Mouse (Mus musculus): ENCODE measurements around the gene Ptprj. TPM values are rescaled to one million over a fixed set of nuclear protein-coding genes. Genes with fewer than 3 reads are reported as not detected.

Ptprj gene
- polyA plus RNA-seq, 1 experiment, result not detected

DNA sequence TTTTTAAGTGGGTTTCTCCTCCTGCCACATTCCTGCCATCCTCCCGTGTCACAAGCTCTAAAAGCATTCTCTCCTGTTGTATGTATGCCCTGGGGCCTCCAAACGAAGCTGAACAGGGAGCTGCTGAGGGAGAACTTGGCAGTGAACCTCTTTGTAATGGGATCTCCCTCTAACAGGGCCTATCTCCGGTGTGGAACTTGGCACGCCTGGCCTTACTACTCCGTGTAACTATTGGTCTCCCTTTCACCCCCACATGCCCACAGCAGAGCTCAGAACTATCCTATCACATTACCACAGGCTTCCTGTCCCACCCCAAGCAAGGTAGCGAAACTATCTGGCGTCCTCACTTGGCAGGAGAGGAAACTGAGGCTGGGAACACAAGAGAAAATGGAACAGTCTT is 14.4 kb downstream of the Ptprj start:
- TF ChIP-seq CTCF (IDR thresholded peaks at IDR 0.05; ENCODE audit: insufficient read depth, low read depth, low read length), result no peak
- no peak for TF ChIP-seq POLR2A (IDR thresholded peaks at IDR 0.05; ENCODE audit: insufficient read depth, low read depth, low read length)
- H3K4me3 ChIP-seq (ENCODE audit: insufficient read depth, low read depth, low read length), result no peak overlapping the region
- H3K27ac ChIP-seq (ENCODE audit: insufficient read depth, low read depth, low read length), result no peak overlapping the region
- peaks cover 26% of the 10 kb centered on the region for H3K4me1 ChIP-seq (ENCODE audit: control insufficient read depth, insufficient read depth, low read length)
- WGBS, result 57% methylated on average over 7 of the region's 7 CpGs

DNA sequence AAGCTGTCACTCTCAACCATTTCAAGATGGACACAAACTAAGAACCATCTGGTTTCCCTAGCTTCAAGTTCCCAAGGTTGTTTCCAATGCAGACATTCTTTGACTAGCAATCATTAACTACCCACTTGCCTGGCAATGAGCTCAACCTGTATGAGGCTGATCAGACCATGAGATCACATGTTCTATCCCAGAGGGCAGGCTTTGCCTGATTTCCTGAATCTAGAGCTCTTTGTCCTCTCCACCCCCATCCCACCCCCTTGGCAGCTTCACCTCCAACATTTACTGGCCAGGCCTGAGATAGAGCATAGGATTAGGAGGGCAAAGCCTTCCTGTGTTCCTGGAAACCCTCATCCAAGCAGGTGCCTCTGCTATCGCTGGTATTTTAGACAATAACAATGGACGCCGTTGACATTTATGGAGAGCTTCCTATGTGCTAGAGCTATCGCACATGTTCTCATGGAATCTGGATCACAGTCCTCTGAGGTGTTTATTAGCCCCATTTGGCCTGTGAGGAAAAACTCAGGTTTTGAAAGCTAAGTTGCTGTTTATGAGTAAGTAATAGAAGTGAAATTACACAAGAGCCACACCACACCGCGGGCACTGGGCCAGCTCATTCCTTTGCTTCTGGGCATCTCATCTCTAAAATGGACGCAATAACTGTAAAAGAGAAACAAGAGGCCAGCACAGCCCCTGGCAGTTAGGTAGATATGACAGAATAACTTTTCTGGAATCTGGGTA is 15.1 kb downstream of the Ptprj start:
- Histone ChIP-seq H3K27ac (ENCODE audit: insufficient read depth, low read depth, low read length) (no peak overlapping the region), H3K4me1 (ENCODE audit: control insufficient read depth, insufficient read depth, low read length) (peaks cover 27% of the 10 kb centered on the region), H3K4me3 (ENCODE audit: insufficient read depth, low read depth, low read length) (no peak overlapping the region)
- WGBS, result 94% methylated on average over 7 of the region's 7 CpGs
- TF ChIP-seq CTCF (IDR thresholded peaks at IDR 0.05; ENCODE audit: insufficient read depth, low read depth, low read length) (no peak), POLR2A (IDR thresholded peaks at IDR 0.05; ENCODE audit: insufficient read depth, low read depth, low read length) (no peak)

DNA sequence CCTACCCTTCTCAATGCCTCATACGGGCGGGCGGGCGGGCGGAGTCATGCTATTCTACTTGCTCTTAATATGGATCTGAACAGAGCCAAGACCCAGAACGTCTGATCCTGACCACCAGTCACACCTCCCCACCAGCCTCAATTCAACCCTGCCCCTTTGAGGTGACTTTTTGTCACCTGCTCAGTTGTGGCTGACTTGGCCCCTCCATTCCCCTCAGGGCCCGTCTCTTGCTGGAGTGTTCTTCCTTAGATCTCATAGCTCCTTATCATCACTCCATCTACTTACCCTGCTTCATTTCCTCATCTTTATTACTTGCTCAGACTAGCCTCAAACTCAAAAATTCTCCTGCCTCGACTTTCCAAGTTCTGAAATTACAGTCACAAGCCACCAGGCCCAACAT is 15.9 kb downstream of the Ptprj start:
- WGBS, result 86% methylated on average over 8 of the region's 8 CpGs
- TF ChIP-seq CTCF (IDR thresholded peaks at IDR 0.05; ENCODE audit: insufficient read depth, low read depth, low read length) (no peak), POLR2A (IDR thresholded peaks at IDR 0.05; ENCODE audit: insufficient read depth, low read depth, low read length) (no peak)
- H3K4me3 ChIP-seq (ENCODE audit: insufficient read depth, low read depth, low read length), result no peak overlapping the region
- peaks cover 29% of the 10 kb centered on the region for H3K4me1 ChIP-seq (ENCODE audit: control insufficient read depth, insufficient read depth, low read length)
- H3K27ac ChIP-seq (ENCODE audit: insufficient read depth, low read depth, low read length), result no peak overlapping the region

DNA sequence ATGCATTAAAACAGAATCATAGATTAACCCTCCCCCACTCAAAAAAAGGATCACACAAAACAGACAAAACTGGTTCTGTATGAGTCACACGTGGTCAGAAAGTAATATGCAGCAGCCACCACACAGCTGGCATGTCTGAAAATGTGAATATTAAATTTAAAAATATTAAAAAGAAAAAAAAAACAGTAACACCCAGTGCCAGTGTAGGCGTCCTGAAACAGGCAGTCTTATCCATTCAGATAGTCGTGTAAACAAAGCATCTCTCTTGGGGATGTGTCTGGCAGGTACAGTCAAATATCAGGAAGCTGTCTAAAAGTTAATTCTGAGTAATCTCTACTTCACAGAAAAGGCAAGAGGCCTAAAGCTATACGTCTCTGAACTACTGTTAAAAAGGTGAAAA is 17.3 kb downstream of the Ptprj start:
- H3K4me3 ChIP-seq (ENCODE audit: insufficient read depth, low read depth, low read length), result no peak overlapping the region
- no peak overlapping the region for H3K27ac ChIP-seq (ENCODE audit: insufficient read depth, low read depth, low read length)
- 83% methylated on average over 4 of the region's 4 CpGs for WGBS
- H3K4me1 ChIP-seq (ENCODE audit: control insufficient read depth, insufficient read depth, low read length), result peaks cover 24% of the 10 kb centered on the region
- no peak for TF ChIP-seq POLR2A (IDR thresholded peaks at IDR 0.05; ENCODE audit: insufficient read depth, low read depth, low read length)
- TF ChIP-seq CTCF (IDR thresholded peaks at IDR 0.05; ENCODE audit: insufficient read depth, low read depth, low read length), result no peak

DNA sequence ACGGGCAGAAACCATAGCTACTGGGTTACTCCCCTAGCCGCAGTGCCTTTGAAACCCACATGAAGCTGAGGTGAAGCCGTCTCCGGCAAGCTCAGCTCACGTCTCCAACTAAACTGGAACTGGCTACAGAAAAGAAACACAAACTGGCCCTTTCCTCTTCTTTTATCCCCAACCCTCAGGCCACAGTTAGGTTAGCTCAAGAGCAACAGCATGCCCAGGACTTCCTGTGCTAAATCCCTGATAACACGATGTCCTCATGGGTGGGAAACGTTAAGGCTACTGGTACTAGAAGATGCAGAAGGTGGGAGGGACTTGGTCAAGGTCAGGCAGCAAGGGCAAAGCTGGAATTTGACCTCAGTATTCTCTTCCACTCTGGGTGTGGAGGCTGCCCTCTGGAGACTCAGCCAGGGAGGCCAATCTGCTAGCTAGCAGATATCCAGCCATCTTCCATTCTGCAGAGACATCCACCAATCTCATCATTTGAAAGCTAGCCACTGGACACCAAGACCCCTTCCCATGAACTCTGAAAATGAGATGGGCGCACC is 18.2 kb downstream of the Ptprj start:
- Histone ChIP-seq H3K4me3 (ENCODE audit: insufficient read depth, low read depth, low read length) (no peak overlapping the region), H3K27ac (ENCODE audit: insufficient read depth, low read depth, low read length) (no peak overlapping the region), H3K4me1 (ENCODE audit: control insufficient read depth, insufficient read depth, low read length) (peaks cover 24% of the 10 kb centered on the region)
- 71% methylated on average over 8 of the region's 8 CpGs for WGBS
- TF ChIP-seq CTCF (IDR thresholded peaks at IDR 0.05; ENCODE audit: insufficient read depth, low read depth, low read length) (no peak), POLR2A (IDR thresholded peaks at IDR 0.05; ENCODE audit: insufficient read depth, low read depth, low read length) (no peak)

DNA sequence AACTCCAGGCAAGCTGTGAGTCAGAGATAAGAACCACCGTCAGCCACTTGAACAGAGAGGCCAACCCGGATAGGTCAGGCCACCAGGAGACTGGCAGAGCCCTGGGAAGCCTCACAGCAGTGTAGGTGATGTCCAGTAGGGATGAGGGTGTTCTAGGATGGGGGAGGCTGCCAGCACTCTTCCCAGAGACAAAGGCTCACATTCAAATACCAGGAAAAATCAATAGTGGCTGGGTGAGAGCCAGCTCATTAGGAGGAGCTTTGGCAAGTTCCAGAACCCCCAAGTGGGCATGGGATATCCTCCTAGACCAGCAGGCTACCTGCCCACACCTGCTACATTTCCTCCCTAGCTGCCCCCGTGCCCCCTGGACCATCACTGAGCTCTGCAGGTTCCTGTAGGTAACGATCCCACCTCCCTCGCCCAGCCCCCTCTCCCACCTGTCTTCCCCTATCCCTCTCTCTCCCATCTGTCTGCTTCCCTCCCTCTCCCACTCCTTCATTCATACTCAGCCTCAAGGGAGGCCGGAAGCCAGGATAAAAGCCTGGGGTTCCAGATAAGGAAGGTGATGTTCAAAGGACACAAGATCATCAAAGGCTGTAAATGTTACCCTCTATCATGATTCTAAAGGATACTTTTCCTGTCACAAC is 20.1 kb downstream of the Ptprj start:
- Histone ChIP-seq H3K27ac (ENCODE audit: insufficient read depth, low read depth, low read length) (no peak overlapping the region), H3K4me3 (ENCODE audit: insufficient read depth, low read depth, low read length) (no peak overlapping the region), H3K4me1 (ENCODE audit: control insufficient read depth, insufficient read depth, low read length) (peaks cover 16% of the 10 kb centered on the region; the same call in 1 of the 2 replicates)
- WGBS, result 61% methylated on average over 6 of the region's 6 CpGs
- TF ChIP-seq CTCF (IDR thresholded peaks at IDR 0.05; ENCODE audit: insufficient read depth, low read depth, low read length), result no peak
- no peak for TF ChIP-seq POLR2A (IDR thresholded peaks at IDR 0.05; ENCODE audit: insufficient read depth, low read depth, low read length)

DNA sequence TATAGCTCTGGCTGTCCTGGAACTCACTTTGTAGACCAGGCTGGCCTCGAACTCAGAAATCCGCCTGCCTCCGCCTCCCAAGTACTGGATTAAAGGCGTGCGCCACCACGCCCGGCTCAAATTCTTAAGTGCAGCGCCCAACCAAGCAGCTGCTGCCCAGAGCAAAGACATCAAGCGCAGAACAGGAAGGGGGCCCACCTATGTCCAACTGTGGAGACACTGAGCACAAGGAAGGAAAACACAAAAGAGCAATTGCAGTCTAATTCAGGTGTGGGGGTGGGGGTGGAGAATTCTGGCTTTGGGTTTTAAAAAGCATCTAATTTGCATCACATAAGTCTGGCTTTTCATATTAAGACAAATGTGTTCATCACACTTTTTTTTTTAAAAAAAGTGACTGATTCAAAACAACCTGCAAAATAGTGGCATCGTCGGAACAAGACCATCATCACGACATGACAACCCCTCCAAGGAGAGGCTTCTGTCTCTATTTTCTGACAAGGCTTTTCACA is 20.7 kb downstream of the Ptprj start:
- Histone ChIP-seq H3K4me1 (ENCODE audit: control insufficient read depth, insufficient read depth, low read length) (peaks cover 16% of the 10 kb centered on the region; the same call in 1 of the 2 replicates), H3K4me3 (ENCODE audit: insufficient read depth, low read depth, low read length) (no peak overlapping the region), H3K27ac (ENCODE audit: insufficient read depth, low read depth, low read length) (no peak overlapping the region)
- TF ChIP-seq POLR2A (IDR thresholded peaks at IDR 0.05; ENCODE audit: insufficient read depth, low read depth, low read length), result no peak
- TF ChIP-seq CTCF (IDR thresholded peaks at IDR 0.05; ENCODE audit: insufficient read depth, low read depth, low read length), result no peak
- WGBS, result 82% methylated on average over 12 of the region's 12 CpGs

DNA sequence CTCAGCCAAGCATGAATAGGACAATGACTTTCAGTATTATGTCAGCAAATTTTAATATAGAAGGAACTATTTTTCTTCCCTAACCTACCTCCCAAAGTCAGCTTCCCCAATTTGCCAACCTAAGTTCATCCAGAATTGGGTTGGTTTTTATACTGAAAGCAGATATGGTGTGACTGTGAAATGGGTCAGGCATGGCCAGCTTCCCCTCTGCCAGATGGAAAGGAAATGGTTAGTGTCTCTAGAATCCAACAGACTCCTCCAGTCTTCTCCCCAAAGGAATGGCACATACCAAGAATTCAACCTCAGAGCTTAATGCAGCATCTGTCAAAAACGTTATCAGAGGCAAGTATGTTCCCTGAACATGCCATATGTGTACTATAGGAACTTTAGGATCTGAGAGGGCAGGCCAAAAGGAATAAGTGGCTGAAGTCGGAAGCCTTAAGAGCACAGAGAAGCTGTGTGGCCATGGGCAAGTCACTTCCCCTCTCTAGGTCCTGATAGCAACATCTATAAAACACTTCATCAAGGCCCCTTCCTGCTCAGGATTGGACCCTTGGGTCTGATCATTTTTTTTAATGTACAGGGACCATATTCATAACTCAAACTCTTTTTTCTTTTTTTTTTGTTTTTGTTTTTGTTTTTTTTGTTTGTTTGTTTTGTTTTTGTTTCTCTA is 21.3 kb downstream of the Ptprj start:
- peaks cover 16% of the 10 kb centered on the region; the same call in 1 of the 2 replicates for H3K4me1 ChIP-seq (ENCODE audit: control insufficient read depth, insufficient read depth, low read length)
- 86% methylated on average over 2 of the region's 2 CpGs for WGBS
- no peak overlapping the region for H3K4me3 ChIP-seq (ENCODE audit: insufficient read depth, low read depth, low read length)
- no peak overlapping the region for H3K27ac ChIP-seq (ENCODE audit: insufficient read depth, low read depth, low read length)
- TF ChIP-seq CTCF (IDR thresholded peaks at IDR 0.05; ENCODE audit: insufficient read depth, low read depth, low read length) (no peak), POLR2A (IDR thresholded peaks at IDR 0.05; ENCODE audit: insufficient read depth, low read depth, low read length) (no peak)

All from olfactory bulb, adult 2 months (tissue).